Mouse (Mus musculus): ENCODE results near the gene St8sia4.

The St8sia4 gene

DNA sequence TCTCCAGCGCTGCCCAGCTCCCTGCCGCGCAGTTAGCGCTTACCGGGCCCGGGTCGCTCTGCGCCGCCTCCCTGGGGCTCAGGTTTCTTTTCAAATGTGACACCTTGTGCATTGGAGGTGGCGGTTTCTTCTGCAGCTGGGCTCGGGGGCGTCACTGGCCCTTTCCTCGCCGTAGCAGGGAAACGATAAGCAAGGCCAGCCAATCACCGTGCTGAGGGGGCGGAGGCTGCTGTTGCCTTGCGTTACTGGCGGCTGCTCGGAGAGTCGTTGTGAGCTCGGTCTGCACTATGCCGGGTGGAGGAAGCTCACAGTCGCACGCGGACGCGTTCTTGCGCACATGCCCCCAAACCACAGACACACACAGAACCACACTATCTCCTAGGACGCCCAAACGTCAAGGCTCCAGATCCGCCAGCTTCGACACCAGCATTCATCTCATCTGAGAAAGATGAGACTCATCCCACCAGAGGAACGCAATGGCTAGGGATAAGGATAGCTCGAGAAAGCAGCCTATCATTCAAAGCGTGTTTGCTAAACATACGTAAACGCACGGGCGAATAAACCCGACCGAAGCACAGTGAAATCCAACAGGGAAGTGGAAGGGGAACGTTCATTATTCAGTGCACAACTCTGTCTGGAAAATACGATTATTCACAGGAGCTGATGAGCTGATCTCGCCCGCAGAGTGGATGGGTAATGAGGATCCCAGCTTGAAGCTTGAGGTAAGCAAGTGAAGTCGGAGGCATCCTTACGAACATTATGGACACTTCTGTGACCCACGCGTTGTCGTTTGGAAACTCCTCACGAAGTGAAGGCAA lies at the start of gene St8sia4:
Gene St8sia4, minus strand, starts transcription at position 137 of the 818 bp plus-strand sequence.
- peak; percentile 96 for DNase-seq (ENCODE audit: low read depth)

DNA sequence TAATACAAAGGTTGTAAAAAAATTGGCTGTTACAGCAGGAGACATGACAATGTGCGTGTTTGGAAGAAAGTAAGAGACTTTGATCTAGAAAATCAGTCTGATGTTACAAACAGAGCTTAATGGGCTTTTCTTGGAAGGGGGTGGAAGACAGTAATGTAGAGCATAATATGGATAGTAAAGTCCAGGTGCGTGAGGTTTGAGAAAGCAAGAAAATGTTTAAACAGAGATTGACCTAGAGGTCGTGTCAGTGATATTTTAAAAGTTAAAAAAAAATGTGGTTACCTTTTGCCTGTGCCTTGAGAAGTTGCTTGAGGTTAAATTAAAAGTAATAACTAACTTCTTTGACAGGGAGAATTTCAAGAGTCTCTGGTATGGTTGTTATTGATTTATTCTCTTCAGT lies 41.8 kb upstream of the St8sia4 start:
- DNase-seq (ENCODE audit: low read depth) = no peak

DNA sequence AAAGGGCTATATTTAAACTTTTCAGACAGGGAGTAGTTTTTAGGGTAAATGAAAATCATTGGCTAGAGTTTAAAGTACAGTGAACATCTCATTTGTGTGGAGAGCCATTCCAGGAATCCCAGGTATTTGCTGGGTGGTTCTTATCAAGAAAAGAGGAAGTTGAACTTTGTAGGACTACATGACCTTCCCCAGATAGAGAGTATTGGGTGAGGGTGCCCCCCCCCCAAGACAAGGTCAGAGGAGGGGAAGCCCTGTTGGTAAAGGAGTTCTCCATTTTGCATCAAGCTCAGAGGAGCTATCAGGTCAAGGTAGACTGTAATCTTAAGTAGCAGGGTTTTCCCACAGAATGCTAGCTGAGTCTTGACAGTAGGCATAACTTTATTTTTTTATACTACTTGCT lies 32.5 kb upstream of the St8sia4 start:
- DNase-seq (ENCODE audit: low read depth) = no peak

DNA sequence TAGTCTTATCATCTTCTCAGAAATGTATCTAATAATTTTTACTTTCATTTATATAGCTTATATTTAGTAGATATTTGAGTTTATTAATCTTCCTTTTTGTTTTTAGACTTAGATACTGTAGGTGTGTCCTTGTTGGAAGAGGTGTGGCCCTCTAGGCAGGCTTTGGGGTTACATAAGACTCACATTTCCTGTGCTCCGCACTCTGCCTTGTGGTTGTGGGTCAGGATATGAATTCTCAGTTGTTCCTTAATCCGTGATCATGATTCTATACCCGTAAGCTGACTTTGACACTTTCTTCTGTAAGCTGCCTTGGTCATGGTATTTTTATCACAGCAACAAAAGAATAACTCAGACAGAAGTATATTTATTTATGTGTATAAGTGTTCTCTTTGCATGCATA lies 6.7 kb upstream of the St8sia4 start:
- peak; percentile 55 for DNase-seq (ENCODE audit: low read depth)

DNA sequence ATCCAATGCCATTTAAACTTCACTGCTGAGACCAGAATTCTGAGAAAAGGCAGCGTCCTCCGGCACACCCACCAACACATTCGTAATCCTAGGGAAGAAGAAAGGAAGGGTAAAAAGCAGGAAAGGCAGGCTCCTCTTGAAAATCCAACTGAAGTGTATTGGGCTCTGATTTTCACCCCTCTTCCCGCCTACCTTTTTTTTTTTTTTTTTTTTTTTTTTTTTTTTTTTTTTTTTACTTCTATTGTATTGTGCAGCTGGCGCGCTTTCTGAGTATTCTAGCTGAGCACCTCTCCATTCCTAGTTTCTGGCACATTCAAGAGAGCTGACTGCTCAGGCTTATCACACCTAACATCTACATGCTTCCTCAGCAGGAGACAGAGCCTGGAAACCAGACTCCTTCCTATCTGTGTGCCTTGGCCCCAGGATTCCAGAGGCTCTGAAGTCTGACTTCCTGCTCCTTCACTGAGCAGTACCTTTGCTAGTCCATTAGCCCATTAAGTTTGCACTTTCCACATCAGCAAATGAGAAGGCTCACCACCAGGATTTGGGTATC lies 958 bp upstream of the St8sia4 start:
- peak; percentile 54 for DNase-seq (ENCODE audit: low read depth)

DNA sequence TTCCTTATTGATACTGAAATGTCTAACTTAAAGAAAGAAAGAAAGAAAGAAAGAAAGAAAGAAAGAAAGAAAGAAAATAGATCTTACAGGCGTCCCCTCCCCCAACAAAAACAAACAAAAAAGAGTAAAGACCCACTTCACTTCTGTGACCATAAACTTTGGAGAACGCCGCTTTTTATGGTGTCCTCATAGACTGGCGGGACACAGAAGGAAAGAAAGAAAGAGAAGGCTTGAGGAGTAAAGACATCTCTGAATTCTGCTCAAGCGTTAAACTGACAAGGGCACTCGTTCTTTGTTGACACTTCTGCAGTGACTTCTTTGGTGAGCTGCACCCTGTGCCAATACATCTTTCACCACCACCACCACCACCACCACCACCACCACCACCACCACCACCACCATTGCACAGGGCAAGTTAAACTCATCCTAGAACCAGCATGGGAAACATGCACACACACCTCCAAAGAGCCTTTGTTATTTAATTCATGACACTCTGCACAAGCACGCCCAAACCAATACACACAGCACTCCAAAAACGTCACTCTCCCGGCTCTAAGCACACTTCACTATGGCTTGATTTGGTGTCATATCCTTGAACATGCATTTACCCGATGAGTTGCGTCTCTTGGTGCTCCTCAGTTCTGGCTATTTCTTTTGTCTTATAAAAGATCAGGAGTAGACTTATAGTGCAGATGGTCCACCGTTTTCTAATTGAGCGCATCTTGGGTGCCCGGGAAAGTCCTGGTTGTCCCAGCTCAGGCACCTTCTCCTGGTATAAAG lies 640 bp downstream of the St8sia4 start:
- DNase-seq (ENCODE audit: low read depth) = peak; percentile 75

DNA sequence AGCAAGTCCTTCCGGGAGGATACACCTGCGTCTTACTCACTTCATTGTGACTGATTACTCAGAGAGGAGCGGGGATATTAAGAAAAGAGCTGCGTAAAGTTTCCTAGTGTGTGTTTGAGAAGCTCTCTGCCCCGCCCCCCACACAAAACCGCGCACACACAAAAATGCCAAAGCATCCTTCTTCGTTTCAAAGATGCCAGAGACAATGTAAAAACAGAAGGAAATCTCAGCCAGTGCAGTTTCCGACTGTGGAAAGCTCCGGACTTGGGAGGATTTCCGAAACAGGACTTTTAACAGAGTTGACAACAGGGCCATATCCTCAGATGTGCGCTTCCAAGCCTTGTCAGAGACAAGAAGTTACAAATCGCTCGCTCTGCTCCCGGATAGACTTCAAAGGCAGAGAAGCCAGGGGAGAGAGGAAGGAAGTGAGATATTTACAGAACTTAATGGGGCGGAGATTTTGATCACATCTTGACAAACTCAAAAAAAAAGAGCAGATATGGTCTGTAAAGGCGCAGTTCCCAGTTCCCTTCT lies 1.4 kb downstream of the St8sia4 start:
- DNase-seq (ENCODE audit: low read depth) = peak; percentile 88

DNA sequence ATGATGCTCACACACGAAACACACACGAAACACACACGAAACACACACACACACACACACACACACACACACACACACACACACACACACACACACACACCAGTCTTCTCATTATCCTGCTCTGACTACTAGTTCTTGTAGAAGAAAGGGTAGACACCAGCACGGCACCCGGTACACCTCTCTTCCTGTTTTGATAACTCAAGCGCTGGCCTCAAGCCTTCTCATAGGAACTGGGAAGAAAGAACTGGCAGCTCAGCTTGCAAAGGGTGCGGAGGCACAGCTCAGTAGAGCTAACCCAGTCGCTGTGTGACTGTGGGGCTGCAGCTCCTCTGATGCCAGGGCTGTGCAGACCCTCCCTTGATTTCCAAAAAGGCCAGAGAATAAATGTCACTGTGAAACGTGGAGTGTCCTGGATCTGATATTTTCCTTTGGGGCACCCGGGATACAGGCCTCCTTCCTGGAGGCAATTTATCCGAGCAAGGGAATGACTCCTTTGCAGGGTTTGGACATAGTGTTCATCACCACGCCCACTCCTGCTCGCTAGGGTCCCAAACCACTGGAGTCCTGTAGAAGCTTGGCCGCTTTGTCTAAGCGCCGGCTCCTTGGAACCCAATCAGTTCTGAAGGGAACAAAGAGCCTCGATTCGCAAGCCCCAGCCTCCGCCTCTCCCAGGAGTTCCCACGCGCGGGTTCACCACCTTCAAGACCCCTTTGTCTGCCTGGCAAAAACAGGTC lies 2.2 kb downstream of the St8sia4 start:
- DNase-seq (ENCODE audit: low read depth) = peak; percentile 80

DNA sequence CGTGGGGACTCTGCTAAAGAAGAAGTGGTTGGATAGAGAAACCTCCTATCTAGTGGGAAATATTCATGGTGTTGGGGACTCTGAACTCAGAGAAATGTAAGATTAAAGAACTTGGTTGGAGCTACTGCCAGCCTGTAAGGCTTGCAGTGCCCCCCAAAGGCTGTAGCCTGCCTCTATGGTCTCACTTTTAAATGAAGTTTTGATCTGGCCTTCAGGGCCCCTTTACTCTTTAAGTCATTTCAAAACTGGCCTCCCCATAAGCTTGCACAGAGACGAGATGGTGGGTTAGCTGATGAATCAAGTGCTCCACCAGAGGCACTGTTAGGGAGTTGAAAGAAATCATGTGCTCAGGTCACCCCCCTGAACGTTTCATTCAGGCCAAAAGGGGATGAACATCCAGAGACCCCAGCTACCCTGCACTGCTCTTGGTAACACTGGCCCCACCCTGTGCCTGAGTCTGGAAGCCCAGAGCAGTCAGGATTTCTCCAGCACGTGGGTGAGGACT lies 3.0 kb downstream of the St8sia4 start:
- peak; percentile 68 for DNase-seq (ENCODE audit: low read depth)

DNA sequence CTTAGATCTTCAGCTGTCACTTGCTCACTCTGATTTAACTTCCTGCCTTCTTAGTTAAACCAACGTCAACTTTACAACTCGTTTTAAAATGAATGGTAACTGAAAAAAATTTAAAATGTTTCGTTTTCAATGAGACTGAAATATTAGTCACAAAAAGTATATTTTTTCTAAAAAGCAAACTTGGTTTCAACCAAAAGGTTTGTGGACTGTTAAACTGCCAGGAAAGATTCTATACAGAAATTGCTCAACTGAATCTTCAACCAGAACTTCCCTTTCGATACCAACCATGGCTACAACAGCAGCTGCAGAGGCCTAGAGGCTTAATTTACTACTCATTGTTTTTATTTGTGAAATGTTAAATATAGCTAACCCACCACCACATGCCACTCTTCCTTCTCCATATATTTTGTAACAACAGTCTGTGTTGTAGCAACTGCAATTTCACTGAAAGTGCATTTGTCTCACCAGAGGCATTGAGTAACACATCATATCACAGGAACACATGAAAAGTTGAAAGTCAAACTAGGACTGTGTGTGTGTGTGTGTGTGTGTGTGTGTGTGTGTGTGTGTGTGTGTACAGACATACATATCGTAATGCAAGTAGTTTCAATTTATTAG lies 10.2 kb downstream of the St8sia4 start:
- DNase-seq (ENCODE audit: low read depth) = peak; percentile 75

DNA sequence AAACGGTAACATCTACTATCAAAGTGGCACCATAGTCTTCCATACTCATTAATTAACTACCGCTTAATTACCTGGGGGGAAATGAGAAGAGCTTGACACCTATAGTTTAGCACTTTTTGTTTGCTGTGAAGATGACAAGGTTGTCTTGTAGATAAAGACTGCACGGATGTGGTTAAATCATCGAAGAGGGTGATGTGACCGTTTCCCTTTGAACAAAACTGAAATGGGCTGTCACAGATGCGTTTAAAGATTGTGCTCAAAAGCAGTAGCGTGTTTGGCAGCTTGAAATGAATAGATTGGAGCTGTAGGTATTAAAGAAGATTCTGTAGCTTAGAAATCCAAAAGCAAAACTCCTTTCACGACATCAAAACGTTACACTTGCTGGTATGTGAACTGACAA lies 11.8 kb downstream of the St8sia4 start:
- peak; percentile 90 for DNase-seq (ENCODE audit: low read depth)

DNA sequence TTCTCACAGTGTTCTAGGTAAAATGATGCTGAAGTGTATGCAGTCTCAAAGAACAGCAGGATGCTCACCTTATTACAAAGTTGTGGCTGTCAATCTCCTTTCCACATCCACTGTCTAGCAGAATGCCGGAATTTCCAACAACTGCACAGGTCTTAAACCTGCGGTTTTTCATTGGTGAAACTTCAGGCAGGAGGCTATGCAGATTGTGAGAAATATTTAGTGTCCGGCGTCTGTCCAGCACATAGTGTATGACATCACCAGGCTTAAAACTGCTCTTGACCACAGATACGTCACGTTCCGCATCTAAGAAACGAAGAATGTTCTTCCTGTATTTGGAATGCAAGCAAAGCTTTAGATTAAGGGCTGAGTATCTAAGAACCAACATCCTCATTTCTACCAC lies 13.9 kb downstream of the St8sia4 start:
- no peak for DNase-seq (ENCODE audit: low read depth)

DNA sequence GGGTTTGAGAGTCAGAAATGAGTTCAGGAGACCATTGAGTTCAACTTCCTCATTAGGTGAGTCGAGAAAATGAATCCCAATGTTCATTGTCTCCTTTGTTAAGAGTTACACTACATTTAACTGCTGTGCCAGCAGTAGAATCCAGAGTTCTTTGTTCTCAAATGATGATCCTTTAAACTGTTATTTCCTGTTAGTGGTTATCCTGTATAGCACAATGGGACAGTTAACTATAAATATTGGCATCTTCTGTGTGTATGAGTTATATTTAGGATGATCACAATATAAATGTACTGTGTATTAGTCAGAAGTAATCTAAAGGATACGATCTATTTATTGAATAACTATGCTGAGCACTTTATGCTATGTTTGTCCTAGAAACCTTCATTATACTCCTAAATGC lies 23.1 kb downstream of the St8sia4 start:
- no peak for DNase-seq (ENCODE audit: low read depth)

DNA sequence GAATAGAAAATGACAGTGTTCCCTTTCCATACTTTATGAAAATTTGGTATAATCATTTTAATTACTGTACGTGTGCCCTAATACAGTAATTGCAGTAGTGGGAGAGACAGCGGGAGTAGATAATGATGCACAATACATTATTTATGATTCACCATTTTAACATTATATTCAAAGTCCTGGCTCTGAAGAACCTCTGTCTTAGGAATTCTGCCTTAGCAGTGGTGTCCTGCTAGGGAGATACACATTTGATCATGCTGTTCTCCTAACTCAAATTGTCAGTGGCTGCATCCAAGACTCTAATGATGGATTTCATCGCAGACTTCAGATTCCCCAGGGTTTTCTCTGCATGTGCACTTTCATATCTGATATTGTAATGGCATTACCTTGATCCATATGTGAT lies 28.4 kb downstream of the St8sia4 start:
- no peak for DNase-seq (ENCODE audit: low read depth)

DNA sequence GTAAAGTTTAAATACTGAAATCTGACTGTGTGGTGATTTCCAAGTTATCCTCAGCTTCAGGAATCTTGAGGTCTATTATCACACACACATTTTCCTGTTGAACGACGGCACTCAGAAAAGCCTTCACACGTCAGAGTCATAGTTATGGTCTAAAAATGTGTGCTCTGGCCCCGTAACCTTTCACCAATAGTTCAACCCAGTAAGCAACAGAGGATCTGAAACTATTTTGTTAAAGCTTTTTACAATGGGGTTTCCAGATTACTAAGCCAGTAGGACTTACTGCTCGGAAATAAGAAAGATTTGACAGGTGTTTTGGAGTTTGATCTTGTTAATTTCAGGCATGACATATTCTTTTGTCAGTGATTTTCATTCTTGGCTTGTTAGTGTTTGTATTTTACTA lies 43.0 kb downstream of the St8sia4 start:
- DNase-seq (ENCODE audit: low read depth) = peak; percentile 55

DNA sequence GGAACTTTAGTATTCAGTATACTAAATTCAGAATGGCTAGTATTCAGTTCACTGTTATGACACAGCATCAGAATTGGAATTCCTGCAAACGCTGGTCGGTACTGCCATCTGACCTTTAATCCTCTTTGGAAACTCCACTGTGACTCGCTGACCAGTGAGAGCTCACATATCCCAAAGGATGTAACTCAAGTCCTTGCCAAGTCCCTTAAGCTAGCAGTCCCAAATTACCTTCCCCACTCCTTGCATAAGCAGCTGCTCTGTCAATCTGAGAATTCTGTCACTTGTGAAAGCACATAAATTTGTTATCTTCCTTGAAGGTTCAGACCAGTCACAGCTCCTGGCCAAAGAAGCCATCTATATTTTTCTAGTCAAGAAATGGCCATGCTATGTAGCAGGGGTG lies 48.7 kb downstream of the St8sia4 start:
- DNase-seq (ENCODE audit: low read depth) = no peak

DNA sequence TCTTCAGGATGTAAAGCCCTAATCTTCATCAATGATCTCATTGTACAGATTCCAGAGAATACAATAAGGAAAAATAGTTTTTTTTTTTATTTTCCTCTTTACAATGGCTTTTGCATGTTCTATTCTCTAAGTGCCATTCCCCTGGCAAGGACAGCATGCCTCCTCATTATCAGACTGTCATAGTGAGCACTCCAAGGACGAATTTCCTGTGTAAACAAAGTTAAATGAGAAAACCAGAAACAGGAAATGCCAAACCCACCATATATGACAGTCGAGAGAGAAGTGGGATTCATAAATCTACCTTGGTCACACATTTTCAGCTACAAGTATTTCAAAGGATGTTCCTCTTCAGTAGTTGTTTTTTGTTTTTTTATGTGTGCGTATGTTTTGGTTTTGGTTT lies 49.2 kb downstream of the St8sia4 start:
- DNase-seq (ENCODE audit: low read depth) = no peak

DNA sequence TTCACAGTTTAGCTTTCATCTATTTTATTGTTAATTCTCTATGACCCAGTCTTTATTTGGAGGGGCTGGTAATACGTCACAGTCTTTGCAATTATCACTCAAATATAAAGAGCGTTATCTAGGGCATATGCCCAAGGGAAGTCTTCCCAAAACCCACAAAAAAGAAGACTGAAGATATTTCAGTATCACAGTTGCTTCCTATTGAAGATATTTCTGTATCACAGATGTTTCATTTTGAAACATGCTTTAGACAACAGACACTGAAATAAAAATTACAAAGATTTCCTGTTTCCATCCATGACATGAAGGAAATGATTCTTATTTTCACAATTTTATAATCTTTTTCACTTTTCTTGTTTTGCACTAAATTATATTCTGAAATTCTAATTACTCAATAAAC lies 57.4 kb downstream of the St8sia4 start:
- DNase-seq (ENCODE audit: low read depth) = no peak

DNA sequence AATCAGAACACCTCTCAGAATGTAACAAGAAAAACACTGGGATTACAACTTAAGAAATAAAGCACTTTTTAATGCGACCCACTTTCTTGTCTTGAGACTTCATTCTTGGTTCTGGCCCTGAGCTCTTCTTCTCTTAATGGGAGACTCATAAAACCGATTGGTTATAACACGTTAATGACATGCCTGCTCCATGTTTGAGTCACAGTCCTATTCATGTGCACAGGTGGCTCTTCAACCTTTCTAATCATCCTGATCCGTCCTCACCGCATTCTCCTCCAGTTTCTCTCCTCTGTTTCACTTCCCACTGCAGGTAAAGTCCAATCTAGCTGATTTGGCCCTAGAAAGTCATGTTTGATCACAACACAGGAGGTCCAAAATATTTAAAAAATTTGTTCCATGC lies 58.3 kb downstream of the St8sia4 start:
- no peak for DNase-seq (ENCODE audit: low read depth)

DNA sequence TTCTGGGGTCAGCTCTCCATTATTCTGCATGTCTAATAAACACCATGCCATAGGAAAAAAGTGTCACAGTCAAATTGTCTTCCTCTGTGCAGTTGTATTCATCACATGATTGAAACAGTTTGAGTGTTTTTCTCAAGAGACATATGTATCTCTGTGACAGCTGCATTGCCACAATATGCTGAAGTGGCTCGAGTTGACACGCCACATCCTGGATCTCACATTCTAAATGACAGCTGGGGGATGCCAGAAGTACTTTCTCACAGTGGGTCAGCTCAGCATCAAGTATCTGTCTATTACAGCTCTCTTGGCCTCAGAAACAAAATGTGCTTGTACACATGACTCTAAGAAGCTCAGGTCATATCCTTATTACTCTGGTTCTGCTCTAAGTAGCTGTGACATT lies 61.9 kb downstream of the St8sia4 start:
- peak; percentile 52 for DNase-seq (ENCODE audit: low read depth)

DNA sequence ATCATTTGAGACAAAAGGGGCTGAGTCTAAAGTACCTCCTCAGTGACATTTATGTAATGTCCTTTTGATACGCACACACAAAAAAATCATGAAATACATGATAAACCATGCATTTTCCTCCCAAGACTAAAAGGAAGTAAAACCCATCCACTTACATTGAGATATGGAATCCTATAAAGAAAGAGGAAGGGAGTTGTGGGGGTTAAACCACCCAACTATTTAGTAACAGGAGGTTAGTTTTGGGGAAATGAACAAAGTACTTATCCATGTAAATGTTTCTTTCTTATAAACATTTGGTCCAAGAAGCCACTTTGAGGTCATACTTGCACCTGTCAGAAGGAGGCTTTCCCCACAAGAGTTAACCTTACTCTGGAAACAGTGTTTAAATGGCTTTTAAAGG lies 69.3 kb downstream of the St8sia4 start:
- no peak for DNase-seq (ENCODE audit: low read depth)

DNA sequence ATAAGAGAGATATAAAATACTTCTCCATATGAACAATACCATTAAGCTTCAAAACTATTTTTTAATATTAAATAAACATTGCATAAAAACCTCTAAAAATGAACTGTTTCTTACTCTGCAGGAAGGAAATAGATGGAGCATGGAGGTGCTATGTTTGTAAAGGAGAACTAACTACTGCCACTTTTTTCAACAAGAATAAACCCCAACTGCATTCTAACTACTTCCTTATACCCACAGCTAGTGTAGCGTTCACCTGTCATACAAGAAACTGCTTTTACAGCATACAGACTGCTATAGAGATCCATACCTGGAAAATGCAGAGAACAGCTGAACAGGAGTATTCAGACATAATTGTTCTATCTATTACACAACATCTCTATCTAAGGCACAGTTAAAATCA lies 70.5 kb downstream of the St8sia4 start:
- no peak for DNase-seq (ENCODE audit: low read depth)
